8 mouse cellular contexts compared by ENCODE assay signal in the genomic region with DNA sequence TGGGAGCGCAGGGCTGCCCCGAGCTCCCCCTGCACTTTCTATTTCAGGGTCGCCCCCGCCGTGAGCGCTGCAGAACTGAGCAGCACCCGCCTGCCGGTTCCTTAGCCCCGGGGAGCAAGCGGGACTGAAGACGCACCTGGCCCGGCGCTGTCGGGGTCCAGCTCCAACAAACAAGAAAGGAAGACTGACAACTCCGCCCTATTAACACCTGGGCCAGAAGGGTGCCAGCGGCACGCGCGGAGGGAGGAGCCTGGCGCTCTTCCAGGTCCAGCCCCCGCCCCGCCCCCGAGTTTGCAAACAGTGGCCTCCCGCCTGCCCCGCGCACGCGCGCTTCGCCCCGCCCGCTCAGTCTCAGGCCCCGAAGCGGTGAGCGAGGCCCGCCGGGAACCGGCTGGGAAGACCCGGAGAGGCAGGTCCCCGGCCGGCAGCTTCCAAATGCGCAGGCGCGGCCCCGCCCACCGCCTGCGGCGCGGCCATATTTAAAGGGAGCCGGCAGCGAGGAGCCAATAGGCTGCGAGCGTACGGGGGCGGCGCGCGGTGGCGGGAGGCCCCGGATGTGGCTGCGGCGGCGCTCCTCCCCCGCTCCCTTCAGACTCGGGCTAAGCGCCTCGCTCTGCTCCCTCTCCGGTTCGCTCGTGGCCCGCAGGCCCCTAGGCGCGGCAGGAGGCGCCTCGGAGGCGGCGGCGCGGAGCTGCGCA. TPM values are rescaled to one million over a fixed set of nuclear protein-coding genes. Genes with fewer than 3 reads are reported as not detected.
DNase-seq lines count a peak whose midpoint lies in the region; ATAC-seq and TF ChIP-seq lines count a peak whose summit lies in the region.

Gene Lsm14b (plus strand): TSS at position 587 of the 698 bp plus-strand sequence.

- under 1% methylated on average over 58 of the region's 80 CpGs for whole genome bisulfite sequencing in forebrain, embryonic 13.5 days
- WGBS in large intestine, adult 2 months, result under 1% methylated on average over 70 of the region's 80 CpGs
- WGBS in liver, postnatal 0 days (ENCODE audit: insufficient replicate concordance), result 2% methylated on average over 60 of the region's 80 CpGs
- WGBS in neural tube, embryonic 14.5 days, result 1% methylated on average over 54 of the region's 80 CpGs

- peaks cover 36% of the 10 kb centered on the region for H3K36me3 ChIP-seq in E14TG2a.4 (ENCODE audit: insufficient read depth, low read length)
- peaks cover 24% of the 10 kb centered on the region for H3K36me3 ChIP-seq in forebrain, embryonic 13.5 days (ENCODE audit: poor library complexity, severe bottlenecking)
- peaks cover 15% of the 10 kb centered on the region for H3K36me3 ChIP-seq in liver, postnatal 0 days (replicated peaks; ENCODE audit: insufficient read depth, low read length)
- H3K36me3 ChIP-seq in neural tube, embryonic 14.5 days (ENCODE audit: control insufficient read depth, insufficient read depth, low read length), result peaks cover 16% of the 10 kb centered on the region; the same call in 1 of the 2 replicates

- peak within 1 kb of the TSS; percentile 96 for H3K27ac ChIP-seq in forebrain, embryonic 13.5 days
- H3K27ac ChIP-seq in liver, postnatal 0 days (ENCODE audit: low read depth), result peak within 1 kb of the TSS; percentile 96
- H3K27ac ChIP-seq in neural tube, embryonic 14.5 days (ENCODE audit: low read depth, low read length), result peak within 1 kb of the TSS; percentile 97

- peaks cover 43% of the 10 kb centered on the region for H3K27me3 ChIP-seq in E14TG2a.4 (ENCODE audit: insufficient read depth, low read length)
- peaks cover 41% of the 10 kb centered on the region for H3K27me3 ChIP-seq in forebrain, embryonic 13.5 days
- H3K27me3 ChIP-seq in liver, postnatal 0 days (ENCODE audit: insufficient read depth, low read length), result no peaks in the 10 kb centered on the region; the same call in 1 of the 2 replicates
- H3K27me3 ChIP-seq in neural tube, embryonic 14.5 days (ENCODE audit: control insufficient read depth, insufficient read depth, low read length), result no peaks in the 10 kb centered on the region

- peak within 1 kb of the TSS; percentile 97 for H3K9ac ChIP-seq in forebrain, embryonic 13.5 days
- H3K9ac ChIP-seq in liver, postnatal 0 days (replicated peaks), result peak within 1 kb of the TSS; percentile 93
- peak within 1 kb of the TSS; percentile 96 for H3K9ac ChIP-seq in neural tube, embryonic 14.5 days (replicated peaks; ENCODE audit: low read depth, low read length)

- peak within 1 kb of the TSS; percentile 97 for H3K4me3 ChIP-seq in E14TG2a.4 (replicated peaks; ENCODE audit: low read length)
- H3K4me3 ChIP-seq in forebrain, embryonic 13.5 days, result peak within 1 kb of the TSS; percentile 98
- H3K4me3 ChIP-seq in liver, postnatal 0 days (ENCODE audit: low read depth, low read length), result peak within 1 kb of the TSS; percentile 89
- peak within 1 kb of the TSS; percentile 96 for H3K4me3 ChIP-seq in neural tube, embryonic 14.5 days (ENCODE audit: low read depth, low read length)

- TF ChIP-seq CTCF in E14TG2a.4 (conservative IDR thresholded peaks at IDR 0.05; ENCODE audit: low read length), result no peak
- TF ChIP-seq CTCF in liver, postnatal 0 days (IDR thresholded peaks at IDR 0.05; ENCODE audit: low read depth), result no peak

- TF ChIP-seq EP300 in liver, postnatal 0 days (IDR thresholded peaks at IDR 0.05; ENCODE audit: low read depth), result no peak

- intact Hi-C loops in heart, postnatal 10 days (cut with DNase I), result loop anchor here (2.0 kb wide), 1 partner anchor 48 kb away; the partner anchor contains the start of gene Taf4

- peak within 1 kb of the TSS; percentile 81 for H3K4me2 ChIP-seq in forebrain, embryonic 13.5 days
- H3K4me2 ChIP-seq in liver, postnatal 0 days (ENCODE audit: low read depth, low read length), result peak within 1 kb of the TSS; percentile 98
- H3K4me2 ChIP-seq in neural tube, embryonic 14.5 days (ENCODE audit: low read depth, low read length), result peak within 1 kb of the TSS; percentile 99

- H3K4me1 ChIP-seq in E14TG2a.4 (replicated peaks; ENCODE audit: low read depth, low read length), result peaks cover 48% of the 10 kb centered on the region
- H3K4me1 ChIP-seq in forebrain, embryonic 13.5 days, result peaks cover 44% of the 10 kb centered on the region
- peaks cover 23% of the 10 kb centered on the region for H3K4me1 ChIP-seq in liver, postnatal 0 days (ENCODE audit: insufficient read depth)
- H3K4me1 ChIP-seq in neural tube, embryonic 14.5 days (ENCODE audit: control insufficient read depth, insufficient read depth, low read length), result peaks cover 31% of the 10 kb centered on the region

- peak; percentile 97 for DNase-seq in c-Kit-positive CD71-positive TER-119-positive erythroid progenitor cells, embryonic 14.5 days (ENCODE audit: low spot score)
- peak; percentile 99 for DNase-seq in heart, postnatal 10 days
- peak; percentile 85 for DNase-seq in large intestine, adult 2 months (ENCODE audit: low read depth, low spot score)
- DNase-seq in liver, postnatal 0 days, result peak; percentile 99
- peak; percentile 98 for DNase-seq in testis, postnatal 10 days (ENCODE audit: low spot score)

- H3K9me3 ChIP-seq in E14TG2a.4 (ENCODE audit: low read length), result no peaks in the 10 kb centered on the region
- no peaks in the 10 kb centered on the region for H3K9me3 ChIP-seq in forebrain, embryonic 13.5 days (replicated peaks)
- no peaks in the 10 kb centered on the region for H3K9me3 ChIP-seq in liver, postnatal 0 days (ENCODE audit: low read length)
- H3K9me3 ChIP-seq in neural tube, embryonic 14.5 days (ENCODE audit: control insufficient read depth, low read length), result no peaks in the 10 kb centered on the region

- peak; percentile 97 for ATAC-seq in forebrain, embryonic 13.5 days
- ATAC-seq in liver, postnatal 0 days, result peak; percentile 93
- ATAC-seq in neural tube, embryonic 14.5 days (ENCODE audit: low read depth), result peak; percentile 96

RNA-seq across cellular contexts. Expression of gene Lsm14b, which starts in this region (rescaled TPM):
- 20.4 and 20.6 TPM in 2 replicates for polyA plus RNA-seq in forebrain, embryonic 13.5 days (2015; fragmentation: Nextera tagmentation; extraction: Ambion mirVana)
- 10 to 100 TPM; 50.7 to 52.8 TPM for total RNA-seq in heart, postnatal 10 days (2021)
- 15.4 and 15.8 TPM in 2 replicates for polyA plus RNA-seq in large intestine, adult 2 months (2012; rRNA removed)
- 1.6 and 1.7 TPM in 2 replicates for polyA plus RNA-seq in liver, postnatal 0 days (2015; fragmentation: Nextera tagmentation; extraction: Ambion mirVana)
- polyA plus RNA-seq in neural tube, embryonic 14.5 days (2014; fragmentation: Nextera tagmentation; extraction: Ambion mirVana), result 14.1 and 17.3 TPM in 2 replicates

Comparison
In these comparisons a context has a peak if more than half of its experiments do, and no peak if none do; other contexts are left out.
1. Peak in every context shown above with its lines: DNase-seq, ATAC-seq, H3K4me3 ChIP-seq and H3K27ac ChIP-seq.